Mouse (Mus musculus) layer of hippocampus, adult 8-10 months (tissue): Measurements from ENCODE around the gene Prps1l3. TPM values are rescaled to one million over a fixed set of nuclear protein-coding genes. Genes with fewer than 3 reads are reported as not detected.
A peak's percentile ranks its signal among the peaks of the same experiment; 100 is the strongest.
"Not testable (repeated sequence)": the region's sequence is repeated elsewhere in the genome, so short reads cannot be mapped to it uniquely, and the experiment has no call there.

ENCODE experiments used
- DNase-seq, 2 experiments: peaks; one replicate each; pipeline ENCODE4 v3.0.0; 2022; ENCODE audit warnings: low spot score in 2 of 2
- total RNA-seq, 4 experiments: library from RNA; stranded (reverse); gene quantifications; 2 replicates each; pipeline ENCODE4 v1.2.4; 2022

Gene Prps1l3
- 10 to 100 TPM; 15.4 to 19.8 (median 18.4) TPM for total RNA-seq

- peak; percentile 77 to 81 for DNase-seq
Measured at GRCm38 (mm10) chr12:57230192-57230706, at the start of gene Prps1l3, which contains the start of gene Mipol1. Gene Prps1l3, plus strand, starts transcription at chr12:57230412. Gene Mipol1, plus strand, starts transcription at chr12:57230427.

GRCm38 (mm10) chr12:57184401-57185147 lies 45.6 kb upstream of the Prps1l3 start:
- DNase-seq, result no peak

- no peak for DNase-seq
Measured at GRCm38 (mm10) chr12:57185475-57185874, 44.7 kb upstream of the Prps1l3 start.

- DNase-seq, result no peak
Measured at GRCm38 (mm10) chr12:57186126-57186525, 44.1 kb upstream of the Prps1l3 start.

GRCm38 (mm10) chr12:57187032-57187431 lies 43.2 kb upstream of the Prps1l3 start:
- DNase-seq, result no peak

GRCm38 (mm10) chr12:57194609-57195008 lies 35.6 kb upstream of the Prps1l3 start:
- DNase-seq, result no peak

- DNase-seq, result no peak
Measured at GRCm38 (mm10) chr12:57196286-57196607, 34.0 kb upstream of the Prps1l3 start.

- DNase-seq, result no peak
Measured at GRCm38 (mm10) chr12:57196608-57197362, 33.4 kb upstream of the Prps1l3 start.

GRCm38 (mm10) chr12:57197363-57198026 lies 32.7 kb upstream of the Prps1l3 start, which contains the start of gene Slc25a21:
Gene Slc25a21, minus strand, starts transcription at chr12:57197472.
- DNase-seq, result no peak

- DNase-seq, result no peak
Measured at GRCm38 (mm10) chr12:57198269-57198668, 31.9 kb upstream of the Prps1l3 start.

GRCm38 (mm10) chr12:57199427-57199826 lies 30.8 kb upstream of the Prps1l3 start:
- DNase-seq, result no peak

- no peak for DNase-seq
Measured at GRCm38 (mm10) chr12:57201901-57202300, 28.3 kb upstream of the Prps1l3 start.

GRCm38 (mm10) chr12:57204276-57204851 lies 25.8 kb upstream of the Prps1l3 start:
- no peak for DNase-seq

GRCm38 (mm10) chr12:57211353-57212311 lies 18.6 kb upstream of the Prps1l3 start:
- DNase-seq, result peak; percentile 51

GRCm38 (mm10) chr12:57212463-57212862 lies 17.7 kb upstream of the Prps1l3 start:
- not testable (repeated sequence) for DNase-seq

GRCm38 (mm10) chr12:57226411-57226810 lies 3.8 kb upstream of the Prps1l3 start:
- DNase-seq, result no peak

GRCm38 (mm10) chr12:57227776-57228175 lies 2.4 kb upstream of the Prps1l3 start:
- DNase-seq, result no peak

- no peak for DNase-seq
Measured at GRCm38 (mm10) chr12:57229703-57230102, 509 bp upstream of the Prps1l3 start.

GRCm38 (mm10) chr12:57231085-57231875 lies 1.1 kb downstream of the Prps1l3 start:
- DNase-seq, result no peak
